ENCODE assay signal across 29 mouse cellular contexts in the genomic region with DNA sequence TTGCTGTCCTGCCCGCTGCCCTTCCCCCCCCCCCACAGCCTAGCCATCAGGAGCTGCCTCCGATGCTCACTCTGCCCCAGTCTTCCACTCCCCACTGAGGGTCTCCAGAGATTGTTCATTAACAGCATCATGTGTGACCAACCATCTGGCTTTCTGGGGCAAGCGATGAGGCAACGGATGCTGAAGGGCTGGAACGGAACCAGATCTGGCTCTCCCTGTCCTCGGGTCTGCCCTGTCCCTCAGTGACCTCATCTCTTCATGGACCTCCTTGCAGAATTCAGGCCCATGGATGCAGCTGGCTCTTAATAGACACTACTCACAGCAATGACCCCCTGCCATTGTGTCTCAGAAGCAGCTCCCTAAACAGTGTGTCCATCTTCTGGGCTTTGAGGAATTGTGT. TPM values are rescaled to one million over a fixed set of nuclear protein-coding genes. Genes with fewer than 3 reads are reported as not detected.
DNase-seq lines count a peak whose midpoint lies in the region; ATAC-seq and TF ChIP-seq lines count a peak whose summit lies in the region.
"Had no signal": no experiment of that assay in that cellular context is flagged by ENCODE, and none has a peak within 500 bp of the region (broad histone marks: within the 10 kb centered on the region; RNA-seq: fewer than 3 reads in every experiment).

No protein-coding gene starts in this region.

- H3K4me3 ChIP-seq in heart, adult 2 months: no peak overlapping the region
- H3K4me3 ChIP-seq in heart, embryonic 12.5 days: no peak overlapping the region
- no peak overlapping the region for H3K4me3 ChIP-seq in midbrain, postnatal 0 days (ENCODE audit: low read depth, low read length)
- H3K4me3 ChIP-seq in midbrain, embryonic 14.5 days (replicated peaks; ENCODE audit: low read depth, low read length): no peak overlapping the region
- H3K4me3 ChIP-seq in kidney, adult 2 months (ENCODE audit: insufficient read depth, low read depth, low read length): no peak overlapping the region
- H3K4me3 ChIP-seq: forebrain, embryonic 13.5 days; myocyte; neural tube, embryonic 12.5 days; stomach, embryonic 15.5 days had no signal

- no peaks in the 10 kb centered on the region for H3K36me3 ChIP-seq in heart, adult 2 months (ENCODE audit: control insufficient read depth, insufficient read depth, low read length)
- no peaks in the 10 kb centered on the region for H3K36me3 ChIP-seq in heart, embryonic 12.5 days
- no peaks in the 10 kb centered on the region for H3K36me3 ChIP-seq in midbrain, postnatal 0 days (ENCODE audit: insufficient read depth, low read length)
- no peaks in the 10 kb centered on the region for H3K36me3 ChIP-seq in midbrain, embryonic 14.5 days (ENCODE audit: control insufficient read depth, insufficient read depth, low read length)
- H3K36me3 ChIP-seq in kidney, adult 2 months (ENCODE audit: control insufficient read depth, insufficient read depth, low read length): no peaks in the 10 kb centered on the region
- H3K36me3 ChIP-seq: neural tube, embryonic 12.5 days; stomach, embryonic 15.5 days had no signal

- no peaks in the 10 kb centered on the region for H3K27me3 ChIP-seq in heart, adult 2 months (ENCODE audit: control insufficient read depth, insufficient read depth, low read length)
- peaks cover 22% of the 10 kb centered on the region for H3K27me3 ChIP-seq in heart, embryonic 12.5 days (replicated peaks)
- H3K27me3 ChIP-seq in midbrain, postnatal 0 days (ENCODE audit: insufficient read depth, low read length): no peaks in the 10 kb centered on the region
- no peaks in the 10 kb centered on the region for H3K27me3 ChIP-seq in midbrain, embryonic 14.5 days (ENCODE audit: control insufficient read depth, insufficient read depth, low read length)
- H3K27me3 ChIP-seq in kidney, adult 2 months (replicated peaks; ENCODE audit: control insufficient read depth, insufficient read depth, low read length): no peaks in the 10 kb centered on the region
- H3K27me3 ChIP-seq: neural tube, embryonic 12.5 days; stomach, embryonic 15.5 days had no signal

- no peak overlapping the region for H3K27ac ChIP-seq in heart, adult 2 months
- no peak overlapping the region for H3K27ac ChIP-seq in heart, embryonic 12.5 days (ENCODE audit: poor library complexity, severe bottlenecking)
- H3K27ac ChIP-seq in midbrain, postnatal 0 days (ENCODE audit: low read depth, low read length): no peak overlapping the region
- no peak overlapping the region for H3K27ac ChIP-seq in midbrain, embryonic 14.5 days (replicated peaks; ENCODE audit: low read depth, low read length)
- H3K27ac ChIP-seq in kidney, adult 2 months (ENCODE audit: insufficient read depth, low read depth, low read length): no peak overlapping the region
- H3K27ac ChIP-seq: forebrain, embryonic 13.5 days; liver, embryonic 14.5 days; macrophage; neural tube, embryonic 12.5 days; stomach, embryonic 15.5 days had no signal

- no peak overlapping the region for H3K9ac ChIP-seq in heart, adult 2 months (ENCODE audit: low read depth, low read length)
- no peak overlapping the region for H3K9ac ChIP-seq in heart, embryonic 12.5 days
- no peak overlapping the region for H3K9ac ChIP-seq in midbrain, postnatal 0 days (replicated peaks; ENCODE audit: low read length, poor library complexity, severe bottlenecking)
- H3K9ac ChIP-seq in midbrain, embryonic 14.5 days (replicated peaks; ENCODE audit: low read length): no peak overlapping the region
- H3K9ac ChIP-seq: forebrain, embryonic 13.5 days; liver, embryonic 14.5 days; neural tube, embryonic 12.5 days; stomach, embryonic 15.5 days had no signal

- no peak for ATAC-seq in cerebellum, adult (ENCODE audit: insufficient number of reproducible peaks, low FRiP score, low TSS enrichment)
- ATAC-seq in heart, embryonic 12.5 days (ENCODE audit: insufficient number of reproducible peaks, low FRiP score): no peak
- no peak for ATAC-seq in midbrain, postnatal 0 days (ENCODE audit: low FRiP score)
- ATAC-seq in midbrain, embryonic 14.5 days (ENCODE audit: low FRiP score, low TSS enrichment): no peak
- ATAC-seq: forebrain, embryonic 13.5 days; hindbrain, embryonic 16.5 days; midbrain, embryonic 16.5 days had no signal

- no peaks in the 10 kb centered on the region for H3K9me3 ChIP-seq in heart, embryonic 12.5 days (replicated peaks)
- no peaks in the 10 kb centered on the region for H3K9me3 ChIP-seq in midbrain, postnatal 0 days (ENCODE audit: low read length)
- H3K9me3 ChIP-seq in midbrain, embryonic 14.5 days (ENCODE audit: control insufficient read depth, low read length): no peaks in the 10 kb centered on the region
- H3K9me3 ChIP-seq: forebrain, embryonic 13.5 days; neural tube, embryonic 12.5 days; stomach, embryonic 15.5 days had no signal

- intact Hi-C loops in heart, adult 2 months (cut with DNase I): no loop called here

- no peak for TF ChIP-seq EP300 in heart, adult 2 months (IDR thresholded peaks at IDR 0.05; ENCODE audit: insufficient read depth, low read depth, low read length)

- no peak for TF ChIP-seq POLR2A in heart, adult 2 months (IDR thresholded peaks at IDR 0.05; ENCODE audit: insufficient read depth, low read depth, low read length)
- TF ChIP-seq POLR2A in kidney, adult 2 months (IDR thresholded peaks at IDR 0.05; ENCODE audit: low read depth, low read length): no peak

- H3K79me2 ChIP-seq in heart, adult 2 months (replicated peaks; ENCODE audit: control insufficient read depth, insufficient read depth, low read length): no peaks in the 10 kb centered on the region

- no peak for TF ChIP-seq CTCF in heart, adult 2 months (IDR thresholded peaks at IDR 0.05)
- no peak for TF ChIP-seq CTCF in midbrain, postnatal 0 days (IDR thresholded peaks at IDR 0.05)
- no peak for TF ChIP-seq CTCF in kidney, adult 2 months (conservative IDR thresholded peaks at IDR 0.05; ENCODE audit: insufficient read depth, insufficient read length, low read depth, low read length)

- WGBS in heart, adult 2 months: 72% methylated on average over 6 of the region's 6 CpGs
- WGBS in heart, embryonic 12.5 days: 80% methylated on average over 6 of the region's 6 CpGs
- WGBS in midbrain, postnatal 0 days: 65% methylated on average over 6 of the region's 6 CpGs
- 60% methylated on average over 6 of the region's 6 CpGs for WGBS in midbrain, embryonic 14.5 days
- 77% methylated on average over 6 of the region's 6 CpGs for WGBS in kidney, adult 2 months

- peak; percentile 65 to 67 for DNase-seq in cerebellum, postnatal 10 days
- DNase-seq in heart, adult 2 months: peak; percentile 26 to 28
- DNase-seq in midbrain, postnatal 0 days (ENCODE audit: low spot score): peak; percentile 46
- DNase-seq in midbrain, embryonic 14.5 days: no peak
- no peak for DNase-seq in kidney, adult 2 months
- DNase-seq: adrenal gland, adult 8-10 months; cerebellum, adult 8-10 months; cerebellum, postnatal 36 days; kidney, adult 18-20 months; kidney, postnatal 36 days; layer of hippocampus, postnatal 36 days; liver; lung, adult 2 months; retina, postnatal 1 day; right cerebral cortex, postnatal 14 days; thymus, postnatal 14 days had no signal

- peaks cover 1% of the 10 kb centered on the region; the same call in 1 of the 2 replicates for H3K4me1 ChIP-seq in heart, adult 2 months (ENCODE audit: control insufficient read depth, insufficient read depth, low read length)
- H3K4me1 ChIP-seq in heart, embryonic 12.5 days (replicated peaks): no peaks in the 10 kb centered on the region; the same call in 1 of the 2 replicates
- no peaks in the 10 kb centered on the region for H3K4me1 ChIP-seq in midbrain, postnatal 0 days (ENCODE audit: insufficient read depth, low read length)
- H3K4me1 ChIP-seq in midbrain, embryonic 14.5 days (ENCODE audit: control insufficient read depth, insufficient read depth, low read length): no peaks in the 10 kb centered on the region
- H3K4me1 ChIP-seq in kidney, adult 2 months (ENCODE audit: control insufficient read depth, insufficient read depth, low read length): no peaks in the 10 kb centered on the region
- H3K4me1 ChIP-seq: forebrain, embryonic 13.5 days; stomach, embryonic 15.5 days had no signal

- no peak overlapping the region for H3K4me2 ChIP-seq in heart, embryonic 12.5 days
- H3K4me2 ChIP-seq in midbrain, postnatal 0 days (ENCODE audit: low read depth, low read length, poor library complexity, severe bottlenecking): no peak overlapping the region
- H3K4me2 ChIP-seq in midbrain, embryonic 14.5 days (ENCODE audit: low read length): no peak overlapping the region
- H3K4me2 ChIP-seq: forebrain, embryonic 13.5 days; neural tube, embryonic 12.5 days; stomach, embryonic 15.5 days had no signal

RNA-seq across cellular contexts. Expression of a gene that starts 8.9 kb away (rescaled TPM):
- total RNA-seq in heart, adult 2 months (2021): 1 to 10 TPM; 2.7 to 5.8 TPM
- polyA plus RNA-seq in heart, adult 2 months (2012; rRNA removed): 2.8 and 6.0 TPM in 2 replicates
- polyA plus RNA-seq in heart, embryonic 12.5 days (2016; fragmentation: Nextera tagmentation; extraction: Ambion mirVana): 0.11 and 0.18 TPM in 2 replicates
- total RNA-seq in midbrain, postnatal 0 days (2014; rRNA removed): 24.6 and 27.1 TPM in 2 replicates
- 7.1 and 8.5 TPM in 2 replicates for polyA plus RNA-seq in midbrain, postnatal 0 days (2015; fragmentation: Nextera tagmentation; extraction: Ambion mirVana)
- polyA plus RNA-seq in midbrain, embryonic 14.5 days (2014; fragmentation: Nextera tagmentation; extraction: Ambion mirVana): 4.5 and 4.6 TPM in 2 replicates
- 0.57 and 0.95 TPM in 2 replicates for polyA plus RNA-seq in kidney, adult 2 months (2012; rRNA removed)
- total RNA-seq: CH12.LX; granulocyte monocyte progenitor cell, adult 5-6 weeks; megakaryocyte-erythroid progenitor cell, adult 5-6 weeks had no signal
- polyA plus RNA-seq: macrophage had no signal

Comparison
In these comparisons a context has a peak if more than half of its experiments do, and no peak if none do; other contexts are left out.
1. DNase-seq: peak in cerebellum, postnatal 10 days (2 of 2), heart, adult 2 months (2 of 2) and midbrain, postnatal 0 days (single experiment); none in midbrain, embryonic 14.5 days (single experiment) and kidney, adult 2 months (single experiment).